Comparison of ENCODE assay signal across 14 mouse cellular contexts in genomic region chr11:104647188-104647867, GRCm38 (mm10). TPM values are rescaled to one million over a fixed set of nuclear protein-coding genes. Genes with fewer than 3 reads are reported as not detected.
DNase-seq lines count a peak whose midpoint lies in the region; ATAC-seq and TF ChIP-seq lines count a peak whose summit lies in the region.
"Had no signal": no experiment of that assay in that cellular context is flagged by ENCODE, and none has a peak within 500 bp of the region (broad histone marks: within the 10 kb centered on the region; RNA-seq: fewer than 3 reads in every experiment).

No protein-coding gene starts in this region.

- H3K4me3 ChIP-seq in heart, embryonic 14.5 days (ENCODE audit: control insufficient read depth in 1 of 2, insufficient read depth in 1 of 2, low read depth in 1 of 2, low read length in 2 of 2) = no peak overlapping the region
- H3K4me3 ChIP-seq in lung, adult 2 months (replicated peaks; ENCODE audit: extremely low read depth, low read depth, low read length) = no peak overlapping the region
- H3K4me3 ChIP-seq in stomach, embryonic 16.5 days (replicated peaks; ENCODE audit: low read length) = no peak overlapping the region
- H3K4me3 ChIP-seq: forebrain, embryonic 15.5 days; neural tube, embryonic 13.5 days had no signal

- H3K4me2 ChIP-seq in heart, embryonic 14.5 days (ENCODE audit: low read length) = no peak overlapping the region
- no peak overlapping the region for H3K4me2 ChIP-seq in stomach, embryonic 16.5 days (ENCODE audit: low read depth, low read length)
- H3K4me2 ChIP-seq: forebrain, embryonic 15.5 days; neural tube, embryonic 13.5 days had no signal

- H3K9ac ChIP-seq in heart, embryonic 14.5 days (ENCODE audit: low read length) = peak overlapping the region; percentile 11; the same call in 1 of the 2 replicates
- H3K9ac ChIP-seq in stomach, embryonic 16.5 days (ENCODE audit: low read length) = no peak overlapping the region
- H3K9ac ChIP-seq: forebrain, embryonic 15.5 days; neural tube, embryonic 13.5 days had no signal

- no peaks in the 10 kb centered on the region for H3K27me3 ChIP-seq in heart, embryonic 14.5 days (ENCODE audit: control insufficient read depth, insufficient read depth, low read length)
- no peaks in the 10 kb centered on the region for H3K27me3 ChIP-seq in stomach, embryonic 16.5 days (ENCODE audit: control insufficient read depth, insufficient read depth, low read length)
- H3K27me3 ChIP-seq: forebrain, embryonic 15.5 days; neural tube, embryonic 13.5 days had no signal

- H3K9me3 ChIP-seq in heart, embryonic 14.5 days (ENCODE audit: control insufficient read depth, low read length) = no peaks in the 10 kb centered on the region
- no peaks in the 10 kb centered on the region for H3K9me3 ChIP-seq in stomach, embryonic 16.5 days (replicated peaks; ENCODE audit: control insufficient read depth, low read length)
- H3K9me3 ChIP-seq: forebrain, embryonic 15.5 days; neural tube, embryonic 13.5 days had no signal

- WGBS in heart, embryonic 14.5 days = 76% methylated on average over 8 of the region's 8 CpGs
- WGBS in lung, adult 2 months = 63% methylated on average over 8 of the region's 8 CpGs
- WGBS in stomach, embryonic 16.5 days = 68% methylated on average over 8 of the region's 8 CpGs

- no peak for TF ChIP-seq POLR2A in lung, adult 2 months (IDR thresholded peaks at IDR 0.05; ENCODE audit: borderline replicate concordance, extremely low read depth, low read depth, low read length)

- 0 out of 4 replicates have a peak overlapping the region, but pooled peaks of 1 of the 2 experiments have one; percentile 8 for H3K27ac ChIP-seq in heart, embryonic 14.5 days (replicated peaks in 1 of 2; ENCODE audit: control insufficient read depth in 1 of 2, insufficient read depth in 1 of 2, low read depth in 2 of 2, low read length in 2 of 2)
- H3K27ac ChIP-seq in stomach, embryonic 16.5 days (ENCODE audit: low read length) = 0 out of 2 replicates have a peak overlapping the region, but pooled peaks have one; percentile 16
- H3K27ac ChIP-seq: forebrain, embryonic 15.5 days; neural tube, embryonic 13.5 days had no signal

- H3K4me1 ChIP-seq in heart, embryonic 14.5 days (ENCODE audit: control insufficient read depth in 2 of 2, insufficient read depth in 2 of 2, low read length in 2 of 2) = peaks cover 0 to 3% of the 10 kb centered on the region in 2 experiments; a peak in 1 of 4 replicates
- H3K4me1 ChIP-seq in lung, adult 2 months (ENCODE audit: control insufficient read depth, insufficient read depth, low read length) = no peaks in the 10 kb centered on the region
- no peaks in the 10 kb centered on the region for H3K4me1 ChIP-seq in stomach, embryonic 16.5 days (ENCODE audit: control insufficient read depth, insufficient read depth, low read length)
- H3K4me1 ChIP-seq: forebrain, embryonic 15.5 days; neural tube, embryonic 13.5 days had no signal

- no peak for ATAC-seq in heart, embryonic 14.5 days (ENCODE audit: insufficient number of reproducible peaks, insufficient read depth, low FRiP score, low read depth)
- peak; percentile 50 to 84 for ATAC-seq in hematopoietic stem cell, adult 5-6 weeks (replicated peaks in 1 of 2; ENCODE audit: insufficient read depth in 1 of 2, low FRiP score in 2 of 2, low TSS enrichment in 1 of 2, low read depth in 1 of 2, poor library complexity in 2 of 2, severe bottlenecking in 2 of 2)
- no peak for ATAC-seq in stomach, embryonic 16.5 days (ENCODE audit: insufficient read depth, low FRiP score)
- ATAC-seq: forebrain, embryonic 15.5 days had no signal

- no peak for TF ChIP-seq CTCF in lung, adult 2 months (IDR thresholded peaks at IDR 0.05; ENCODE audit: insufficient read depth, low read length)

- H3K36me3 ChIP-seq in heart, embryonic 14.5 days (ENCODE audit: control insufficient read depth, insufficient read depth, low read length) = no peaks in the 10 kb centered on the region
- H3K36me3 ChIP-seq in stomach, embryonic 16.5 days (ENCODE audit: control insufficient read depth, insufficient read depth, low read length) = no peaks in the 10 kb centered on the region
- H3K36me3 ChIP-seq: forebrain, embryonic 15.5 days; neural tube, embryonic 13.5 days had no signal

- DNase-seq in heart, adult 9 months (ENCODE audit: low spot score in 2 of 2) = no peak
- DNase-seq in lung, postnatal 10 days = peak; percentile 31
- DNase-seq in lung, adult 2 months = no peak
- no peak for DNase-seq in left cerebral cortex, adult 11 months (ENCODE audit: low spot score)
- DNase-seq in frontal cortex, postnatal 36 days (ENCODE audit: low spot score in 2 of 2) = no peak
- DNase-seq: heart, adult 11 months; kidney, postnatal 10 days had no signal

RNA-seq across cellular contexts. Expression of gene Gm11639, which starts 38.2 kb away (rescaled TPM):
- polyA plus RNA-seq in heart, embryonic 14.5 days (2014; fragmentation: Nextera tagmentation; extraction: Ambion mirVana) = 0.01 TPM in 1 of 2 replicates, not detected in the other
- polyA plus RNA-seq in lung, adult 2 months (2012; rRNA removed) = not detected in 2 replicates
- total RNA-seq in hematopoietic stem cell, adult 5-6 weeks (2017) = 0.06 TPM in 1 of 2 replicates, not detected in the other
- polyA plus RNA-seq in stomach, embryonic 16.5 days (2015; fragmentation: Nextera tagmentation; extraction: Ambion mirVana) = 0.01 and 0.02 TPM in 2 replicates
- polyA plus RNA-seq: G1E; limb, embryonic 11.5 days; neural tube, embryonic 13.5 days had no signal

RNA-seq across cellular contexts. Expression of gene Itgb3, which starts 39.5 kb away (rescaled TPM):
- polyA plus RNA-seq in heart, embryonic 14.5 days (2014; fragmentation: Nextera tagmentation; extraction: Ambion mirVana) = 1.7 and 1.8 TPM in 2 replicates
- polyA plus RNA-seq in lung, adult 2 months (2012; rRNA removed) = 9.3 and 16.2 TPM in 2 replicates
- 6.5 and 9.6 TPM in 2 replicates for total RNA-seq in hematopoietic stem cell, adult 5-6 weeks (2017)
- 8.9 and 10.1 TPM in 2 replicates for polyA plus RNA-seq in stomach, embryonic 16.5 days (2015; fragmentation: Nextera tagmentation; extraction: Ambion mirVana)

Comparison
In these comparisons a context has a peak if more than half of its experiments do, and no peak if none do; other contexts are left out.
1. ATAC-seq: peak in hematopoietic stem cell, adult 5-6 weeks (2 of 2); none in heart, embryonic 14.5 days (single experiment) and stomach, embryonic 16.5 days (single experiment).